Mouse (Mus musculus): ENCODE data around the gene Vash1. TPM values are rescaled to one million over a fixed set of nuclear protein-coding genes. Genes with fewer than 3 reads are reported as not detected.
A peak's percentile ranks its signal among the peaks of the same experiment; 100 is the strongest.

Vash1 gene
- polyA plus RNA-seq, 2 experiments, result 0.61 to 0.65 TPM

DNA sequence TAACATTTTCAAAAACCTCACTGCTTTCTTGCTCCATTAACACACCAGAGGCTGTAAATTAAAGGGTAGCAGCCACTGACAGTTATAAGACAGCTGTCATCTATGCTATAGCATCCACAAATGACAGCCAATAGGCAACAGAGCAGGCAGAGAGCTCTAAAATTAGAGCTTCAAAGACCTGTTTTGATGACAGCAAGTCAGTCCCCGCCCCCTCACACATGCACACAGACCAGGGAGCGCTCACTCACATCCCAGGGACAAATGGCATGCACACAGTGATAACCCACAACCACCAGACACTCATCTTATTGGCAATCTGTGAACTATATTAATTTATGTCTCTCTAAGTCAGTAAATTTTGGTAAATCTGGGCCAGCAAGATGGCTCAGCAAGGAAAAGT is 45.8 kb downstream of the Vash1 start:
- Histone ChIP-seq H3K36me3 (replicated peaks; ENCODE audit: control insufficient read depth, insufficient read depth, low read depth) (no peaks in the 10 kb centered on the region), H3K27me3 (ENCODE audit: control insufficient read depth, insufficient read depth, low read length) (no peaks in the 10 kb centered on the region), H3K9me3 (ENCODE audit: control insufficient read depth, low read length) (no peaks in the 10 kb centered on the region), H3K27ac (no peak overlapping the region), H3K4me3 (ENCODE audit: insufficient read depth in 1 of 2, low read depth in 2 of 2, low read length in 2 of 2) (no peak overlapping the region), H3K4me1 (replicated peaks; ENCODE audit: control insufficient read depth in 2 of 2, insufficient read depth in 2 of 2, low read length in 1 of 2) (0 out of 4 replicates have a peak, but pooled peaks cover 0 to 2% of the 10 kb centered on the region in 2 experiments), H3K9ac (replicated peaks) (no peak overlapping the region), H3K4me2 (ENCODE audit: low read depth) (no peak overlapping the region)
- 76% methylated on average over 2 of the region's 2 CpGs for WGBS (ENCODE audit: insufficient replicate concordance)
- no peak for TF ChIP-seq EP300 (IDR thresholded peaks at IDR 0.05; ENCODE audit: low read depth)
- no peak for TF ChIP-seq CTCF (IDR thresholded peaks at IDR 0.05; ENCODE audit: low read depth)
- ATAC-seq (ENCODE audit: insufficient read depth) (no peak), DNase-seq (ENCODE audit: low read depth in 3 of 3, low spot score in 3 of 3) (no peak)

DNA sequence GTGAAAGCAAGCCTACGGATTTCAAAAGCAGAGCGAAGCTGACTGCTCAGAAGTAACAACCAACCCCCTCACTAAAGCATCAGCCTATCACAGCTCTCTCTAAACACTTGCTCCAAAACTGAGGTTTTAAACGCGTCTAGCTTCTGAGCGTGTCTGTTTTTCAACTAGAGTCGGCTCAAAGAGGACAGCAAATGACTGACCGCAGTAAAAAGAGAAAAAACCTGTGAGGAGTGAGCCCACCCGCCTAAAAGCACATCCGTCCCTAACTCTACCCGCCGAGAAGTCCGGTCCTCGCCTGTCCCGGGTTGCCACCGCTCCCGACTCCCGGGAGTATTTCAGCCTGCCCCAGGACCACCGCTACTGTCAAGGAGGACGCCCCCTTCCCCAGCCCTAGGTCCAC is 47.2 kb downstream of the Vash1 start:
- Histone ChIP-seq H3K36me3 (replicated peaks; ENCODE audit: control insufficient read depth, insufficient read depth, low read depth) (no peaks in the 10 kb centered on the region), H3K27ac (no peak overlapping the region), H3K4me2 (ENCODE audit: low read depth) (peak overlapping the region; percentile 89), H3K9ac (replicated peaks) (peak overlapping the region; percentile 41), H3K4me3 (ENCODE audit: insufficient read depth in 1 of 2, low read depth in 2 of 2, low read length in 2 of 2) (peak overlapping the region; percentile 64 to 66), H3K9me3 (ENCODE audit: control insufficient read depth, low read length) (no peaks in the 10 kb centered on the region), H3K27me3 (ENCODE audit: control insufficient read depth, insufficient read depth, low read length) (no peaks in the 10 kb centered on the region), H3K4me1 (replicated peaks; ENCODE audit: control insufficient read depth in 2 of 2, insufficient read depth in 2 of 2, low read length in 1 of 2) (0 out of 4 replicates have a peak, but pooled peaks cover 0 to 2% of the 10 kb centered on the region in 2 experiments)
- 1% methylated on average over 19 of the region's 19 CpGs for WGBS (ENCODE audit: insufficient replicate concordance)
- DNase-seq (ENCODE audit: low read depth in 3 of 3, low spot score in 3 of 3) (peak in 1 of 3 experiments; percentile 10), ATAC-seq (ENCODE audit: insufficient read depth) (peak; percentile 53)
- TF ChIP-seq CTCF (IDR thresholded peaks at IDR 0.05; ENCODE audit: low read depth) (no peak), EP300 (IDR thresholded peaks at IDR 0.05; ENCODE audit: low read depth) (no peak)

DNA sequence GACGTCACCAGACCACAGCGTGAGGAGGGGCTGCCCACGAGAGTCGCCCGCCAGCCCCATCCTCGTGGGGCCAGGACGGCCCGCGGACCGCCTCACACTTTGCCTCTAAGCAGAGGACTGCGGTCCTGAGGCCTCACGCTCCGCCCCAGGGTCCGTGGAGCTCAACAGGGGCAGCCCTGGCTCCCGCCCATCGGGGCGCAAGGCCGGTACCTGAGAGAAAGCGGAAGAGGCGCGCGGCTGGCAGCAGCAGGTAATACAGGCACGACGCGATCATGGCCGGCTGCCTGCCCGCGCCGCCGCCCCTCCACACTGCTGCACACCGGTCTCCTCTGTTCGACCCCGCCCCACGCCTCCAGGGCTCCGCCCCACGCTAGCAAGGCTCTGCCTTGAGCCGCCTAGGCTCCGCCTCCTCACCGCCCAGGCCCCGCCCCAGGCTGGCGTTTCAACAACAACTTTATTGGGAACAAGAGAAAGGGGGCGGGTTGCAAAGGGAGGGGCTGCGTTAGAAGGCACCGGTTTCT is 47.7 kb downstream of the Vash1 start, which contains the start of gene Angel1:
Gene Angel1 (minus strand): TSS at position 341 of the 521 bp plus-strand sequence.
- Histone ChIP-seq H3K27ac (no peak within 1 kb of the TSS), H3K9me3 (ENCODE audit: control insufficient read depth, low read length) (no peaks in the 10 kb centered on the region)

DNA sequence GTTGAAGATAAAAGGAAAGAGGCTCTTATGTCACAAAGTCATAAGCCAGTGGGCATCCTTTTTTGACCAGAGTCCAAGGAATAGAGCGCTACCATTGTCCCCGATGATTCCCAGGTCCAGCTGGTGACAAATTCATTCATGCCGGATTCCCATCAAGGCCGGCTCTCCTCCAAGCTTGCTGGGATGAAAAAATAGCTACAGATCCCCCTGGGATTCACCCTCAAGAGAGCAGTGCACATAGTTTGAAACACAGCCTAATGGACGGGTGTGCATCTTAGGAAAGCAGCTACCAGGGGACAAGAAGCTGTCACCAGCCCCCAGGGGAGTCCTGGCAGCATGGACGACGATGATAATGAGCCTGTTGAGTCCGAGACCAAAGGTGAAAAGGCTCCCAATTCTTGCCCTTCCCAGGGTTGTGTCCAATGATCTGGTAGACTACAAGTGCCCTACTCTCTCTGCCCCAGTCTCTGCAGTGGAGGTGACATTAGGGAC is 55.9 kb downstream of the Vash1 start, which contains the start of gene Lrrc74a:
Gene Lrrc74a (plus strand): TSS at position 51 of the 492 bp plus-strand sequence.
- ATAC-seq (ENCODE audit: insufficient read depth) (no peak), DNase-seq (ENCODE audit: low read depth in 3 of 3, low spot score in 3 of 3) (no peak)
- Histone ChIP-seq H3K9ac (replicated peaks) (no peak within 1 kb of the TSS), H3K27me3 (ENCODE audit: control insufficient read depth, insufficient read depth, low read length) (no peaks in the 10 kb centered on the region), H3K4me3 (ENCODE audit: insufficient read depth in 1 of 2, low read depth in 2 of 2, low read length in 2 of 2) (no peak within 1 kb of the TSS), H3K9me3 (ENCODE audit: control insufficient read depth, low read length) (no peaks in the 10 kb centered on the region), H3K27ac (no peak within 1 kb of the TSS), H3K36me3 (replicated peaks; ENCODE audit: control insufficient read depth, insufficient read depth, low read depth) (no peaks in the 10 kb centered on the region), H3K4me2 (ENCODE audit: low read depth) (no peak within 1 kb of the TSS), H3K4me1 (replicated peaks; ENCODE audit: control insufficient read depth in 2 of 2, insufficient read depth in 2 of 2, low read length in 1 of 2) (no peaks in the 10 kb centered on the region)
- TF ChIP-seq CTCF (IDR thresholded peaks at IDR 0.05; ENCODE audit: low read depth), result no peak
- no peak for TF ChIP-seq EP300 (IDR thresholded peaks at IDR 0.05; ENCODE audit: low read depth)
- 71% methylated on average over 8 of the region's 8 CpGs for WGBS (ENCODE audit: insufficient replicate concordance)

More for the DNA sequence above, 47.7 kb downstream of the Vash1 start, which contains the start of gene Angel1:
- Histone ChIP-seq H3K4me3 (ENCODE audit: insufficient read depth in 1 of 2, low read depth in 2 of 2, low read length in 2 of 2) (peak within 1 kb of the TSS; percentile 64 to 66), H3K4me2 (ENCODE audit: low read depth) (peak within 1 kb of the TSS; percentile 89), H3K36me3 (replicated peaks; ENCODE audit: control insufficient read depth, insufficient read depth, low read depth) (no peaks in the 10 kb centered on the region), H3K27me3 (ENCODE audit: control insufficient read depth, insufficient read depth, low read length) (no peaks in the 10 kb centered on the region), H3K4me1 (replicated peaks; ENCODE audit: control insufficient read depth in 2 of 2, insufficient read depth in 2 of 2, low read length in 1 of 2) (0 out of 4 replicates have a peak, but pooled peaks cover 0 to 2% of the 10 kb centered on the region in 2 experiments), H3K9ac (replicated peaks) (peak within 1 kb of the TSS; percentile 41)
- TF ChIP-seq EP300 (IDR thresholded peaks at IDR 0.05; ENCODE audit: low read depth) (0 out of 2 replicates have a peak, but pooled peaks have one; percentile 33), CTCF (IDR thresholded peaks at IDR 0.05; ENCODE audit: low read depth) (peak; percentile 14; the same call in 1 of the 2 replicates)
- ATAC-seq (ENCODE audit: insufficient read depth) (peak; percentile 99), DNase-seq (ENCODE audit: low read depth in 3 of 3, low spot score in 3 of 3) (peak; percentile 81 to 86 (median 83))
- under 1% methylated on average over 43 of the region's 44 CpGs for WGBS (ENCODE audit: insufficient replicate concordance)

Other genes with a start within 250 kb of the Vash1 start
- 0.56 and 0.60 TPM in 2 replicates for gene Angel1, start 47.8 kb downstream of the Vash1 start, polyA plus RNA-seq (2012; rRNA removed)
- 0.68 and 1.1 TPM in 2 replicates for gene Angel1, start 47.8 kb downstream of the Vash1 start, polyA plus RNA-seq (2014; fragmentation: Nextera tagmentation; extraction: Ambion mirVana)
- not detected in 2 replicates for gene Lrrc74a, start 55.7 kb downstream of the Vash1 start, polyA plus RNA-seq (2012; rRNA removed)
- gene Lrrc74a, start 55.7 kb downstream of the Vash1 start, polyA plus RNA-seq (2014; fragmentation: Nextera tagmentation; extraction: Ambion mirVana), result not detected in 2 replicates
- gene Irf2bpl, start 206.1 kb downstream of the Vash1 start, polyA plus RNA-seq (2012; rRNA removed), result 1.4 and 1.5 TPM in 2 replicates
- gene Irf2bpl, start 206.1 kb downstream of the Vash1 start, polyA plus RNA-seq (2014; fragmentation: Nextera tagmentation; extraction: Ambion mirVana), result 1.4 and 1.5 TPM in 2 replicates

All from liver, embryonic 14.5 days (tissue).